23 mouse cellular contexts compared by ENCODE assay signal in genomic region chr15:88469508-88470455, GRCm38 (mm10).
DNase-seq lines count a peak whose midpoint lies in the region; ATAC-seq and TF ChIP-seq lines count a peak whose summit lies in the region.
"Had no signal": no experiment of that assay in that cellular context is flagged by ENCODE, and none has a peak within 500 bp of the region (broad histone marks: within the 10 kb centered on the region; RNA-seq: fewer than 3 reads in every experiment).

No protein-coding gene starts in this region.

- H3K4me3 ChIP-seq in embryonic facial prominence, embryonic 14.5 days (ENCODE audit: low read depth, low read length) = no peak overlapping the region
- H3K4me3 ChIP-seq in embryonic facial prominence, embryonic 10.5 days = no peak overlapping the region
- H3K4me3 ChIP-seq in heart, embryonic 10.5 days = no peak overlapping the region
- H3K4me3 ChIP-seq in heart, embryonic 12.5 days = no peak overlapping the region
- no peak overlapping the region for H3K4me3 ChIP-seq in lung, embryonic 15.5 days
- no peak overlapping the region for H3K4me3 ChIP-seq in forebrain, postnatal 0 days (ENCODE audit: low read depth, low read length)
- H3K4me3 ChIP-seq in intestine, embryonic 16.5 days (ENCODE audit: low read length) = no peak overlapping the region
- H3K4me3 ChIP-seq: embryonic facial prominence, embryonic 13.5 days; erythroblast, embryonic 14.5 days; heart, embryonic 13.5 days; hindbrain, embryonic 13.5 days; layer of hippocampus, adult 2 months; left cerebral cortex, adult 2 months; limb, embryonic 12.5 days; liver, embryonic 15.5 days had no signal

- H3K36me3 ChIP-seq in embryonic facial prominence, embryonic 14.5 days (ENCODE audit: control insufficient read depth, insufficient read depth, low read length) = no peaks in the 10 kb centered on the region
- no peaks in the 10 kb centered on the region for H3K36me3 ChIP-seq in embryonic facial prominence, embryonic 10.5 days (replicated peaks)
- no peaks in the 10 kb centered on the region for H3K36me3 ChIP-seq in heart, embryonic 10.5 days
- H3K36me3 ChIP-seq in heart, embryonic 12.5 days = no peaks in the 10 kb centered on the region
- no peaks in the 10 kb centered on the region for H3K36me3 ChIP-seq in lung, embryonic 15.5 days
- no peaks in the 10 kb centered on the region for H3K36me3 ChIP-seq in forebrain, postnatal 0 days (ENCODE audit: insufficient read depth)
- H3K36me3 ChIP-seq in intestine, embryonic 16.5 days (ENCODE audit: control insufficient read depth, insufficient read depth, low read length) = no peaks in the 10 kb centered on the region
- H3K36me3 ChIP-seq: embryonic facial prominence, embryonic 13.5 days; heart, embryonic 13.5 days; hindbrain, embryonic 13.5 days; limb, embryonic 12.5 days; liver, embryonic 15.5 days had no signal

- no peaks in the 10 kb centered on the region for H3K9me3 ChIP-seq in embryonic facial prominence, embryonic 14.5 days (ENCODE audit: control insufficient read depth, low read length)
- H3K9me3 ChIP-seq in embryonic facial prominence, embryonic 10.5 days = no peaks in the 10 kb centered on the region
- no peaks in the 10 kb centered on the region for H3K9me3 ChIP-seq in heart, embryonic 10.5 days
- H3K9me3 ChIP-seq in heart, embryonic 12.5 days (replicated peaks) = no peaks in the 10 kb centered on the region
- no peaks in the 10 kb centered on the region for H3K9me3 ChIP-seq in lung, embryonic 15.5 days
- H3K9me3 ChIP-seq in forebrain, postnatal 0 days (ENCODE audit: low read length) = no peaks in the 10 kb centered on the region
- H3K9me3 ChIP-seq in intestine, embryonic 16.5 days (ENCODE audit: control insufficient read depth, low read length) = no peaks in the 10 kb centered on the region
- H3K9me3 ChIP-seq: embryonic facial prominence, embryonic 13.5 days; heart, embryonic 13.5 days; hindbrain, embryonic 13.5 days; limb, embryonic 12.5 days; liver, embryonic 15.5 days had no signal

- DNase-seq in embryonic facial prominence, embryonic 14.5 days (ENCODE audit: low spot score) = peak; percentile 13
- DNase-seq in embryonic facial prominence, embryonic 10.5 days (ENCODE audit: low spot score) = no peak
- DNase-seq in heart, embryonic 10.5 days (ENCODE audit: low spot score) = peak; percentile 68
- DNase-seq in lung, postnatal 10 days = no peak
- DNase-seq in forebrain, postnatal 0 days = peak; percentile 36
- DNase-seq: gastrocnemius, postnatal 25 days; thymus, adult 18-20 months; thymus, postnatal 25 days had no signal

- H3K9ac ChIP-seq in embryonic facial prominence, embryonic 14.5 days (ENCODE audit: low read depth, low read length) = no peak overlapping the region
- no peak overlapping the region for H3K9ac ChIP-seq in heart, embryonic 12.5 days
- H3K9ac ChIP-seq in lung, embryonic 15.5 days = no peak overlapping the region
- no peak overlapping the region for H3K9ac ChIP-seq in forebrain, postnatal 0 days
- H3K9ac ChIP-seq in intestine, embryonic 16.5 days (ENCODE audit: low read depth, low read length) = no peak overlapping the region
- H3K9ac ChIP-seq: embryonic facial prominence, embryonic 13.5 days; heart, embryonic 13.5 days; hindbrain, embryonic 13.5 days; limb, embryonic 12.5 days; liver, embryonic 15.5 days had no signal

- no peak for ATAC-seq in embryonic facial prominence, embryonic 14.5 days (ENCODE audit: low read depth)
- ATAC-seq in heart, embryonic 12.5 days (ENCODE audit: insufficient number of reproducible peaks, low FRiP score) = no peak
- peak; percentile 21; the same call in 1 of the 2 replicates for ATAC-seq in lung, embryonic 15.5 days (ENCODE audit: borderline replicate concordance, extremely low read depth, low FRiP score, low TSS enrichment)
- ATAC-seq in forebrain, postnatal 0 days = peak; percentile 56
- ATAC-seq in intestine, embryonic 16.5 days = no peak
- ATAC-seq: lung, postnatal 0 days; Patski had no signal

- no peak overlapping the region for H3K4me2 ChIP-seq in embryonic facial prominence, embryonic 14.5 days (ENCODE audit: low read depth, low read length)
- no peak overlapping the region for H3K4me2 ChIP-seq in heart, embryonic 12.5 days
- no peak overlapping the region for H3K4me2 ChIP-seq in lung, embryonic 15.5 days
- H3K4me2 ChIP-seq in forebrain, postnatal 0 days (ENCODE audit: low read depth) = no peak overlapping the region
- H3K4me2 ChIP-seq in intestine, embryonic 16.5 days (ENCODE audit: low read depth, low read length) = no peak overlapping the region
- H3K4me2 ChIP-seq: embryonic facial prominence, embryonic 13.5 days; heart, embryonic 13.5 days; hindbrain, embryonic 13.5 days; limb, embryonic 12.5 days; liver, embryonic 15.5 days had no signal

- no peaks in the 10 kb centered on the region for H3K27me3 ChIP-seq in embryonic facial prominence, embryonic 14.5 days (replicated peaks; ENCODE audit: control insufficient read depth, insufficient read depth, low read length)
- 0 out of 2 replicates have a peak, but pooled peaks cover 11% of the 10 kb centered on the region for H3K27me3 ChIP-seq in embryonic facial prominence, embryonic 10.5 days (replicated peaks; ENCODE audit: low read depth, poor library complexity, severe bottlenecking)
- H3K27me3 ChIP-seq in heart, embryonic 10.5 days (ENCODE audit: insufficient read depth, poor library complexity, severe bottlenecking) = no peaks in the 10 kb centered on the region; the same call in 1 of the 2 replicates
- H3K27me3 ChIP-seq in heart, embryonic 12.5 days (replicated peaks) = no peaks in the 10 kb centered on the region
- no peaks in the 10 kb centered on the region for H3K27me3 ChIP-seq in lung, embryonic 15.5 days
- H3K27me3 ChIP-seq in forebrain, postnatal 0 days (ENCODE audit: insufficient read depth, low read length) = 0 out of 2 replicates have a peak, but pooled peaks cover 3% of the 10 kb centered on the region
- H3K27me3 ChIP-seq in intestine, embryonic 16.5 days (replicated peaks; ENCODE audit: control insufficient read depth, insufficient read depth, low read length) = no peaks in the 10 kb centered on the region
- H3K27me3 ChIP-seq: embryonic facial prominence, embryonic 13.5 days; heart, embryonic 13.5 days; limb, embryonic 12.5 days; liver, embryonic 15.5 days had no signal

- 71% methylated on average over 15 of the region's 15 CpGs for WGBS in embryonic facial prominence, embryonic 14.5 days
- WGBS in embryonic facial prominence, embryonic 10.5 days = 82% methylated on average over 15 of the region's 15 CpGs
- 77% methylated on average over 15 of the region's 15 CpGs for WGBS in heart, embryonic 10.5 days
- 71% methylated on average over 15 of the region's 15 CpGs for WGBS in heart, embryonic 12.5 days
- WGBS in lung, embryonic 15.5 days = 71% methylated on average over 15 of the region's 15 CpGs
- WGBS in forebrain, postnatal 0 days = 59% methylated on average over 15 of the region's 15 CpGs
- WGBS in intestine, embryonic 16.5 days = 76% methylated on average over 15 of the region's 15 CpGs

- no peak for TF ChIP-seq CTCF in forebrain, postnatal 0 days (IDR thresholded peaks at IDR 0.05; ENCODE audit: low read depth)

- H3K27ac ChIP-seq in embryonic facial prominence, embryonic 14.5 days (replicated peaks; ENCODE audit: low read depth, low read length) = no peak overlapping the region
- no peak overlapping the region for H3K27ac ChIP-seq in embryonic facial prominence, embryonic 10.5 days (replicated peaks)
- H3K27ac ChIP-seq in heart, embryonic 10.5 days = no peak overlapping the region
- H3K27ac ChIP-seq in heart, embryonic 12.5 days (ENCODE audit: poor library complexity, severe bottlenecking) = no peak overlapping the region
- no peak overlapping the region for H3K27ac ChIP-seq in lung, embryonic 15.5 days
- no peak overlapping the region for H3K27ac ChIP-seq in forebrain, postnatal 0 days (ENCODE audit: low read depth, low read length)
- no peak overlapping the region for H3K27ac ChIP-seq in intestine, embryonic 16.5 days (ENCODE audit: low read length)
- H3K27ac ChIP-seq: embryonic facial prominence, embryonic 13.5 days; heart, embryonic 13.5 days; hindbrain, embryonic 13.5 days; layer of hippocampus, adult 2 months; left cerebral cortex, adult 2 months; limb, embryonic 12.5 days; liver, embryonic 15.5 days; macrophage; stomach, postnatal 0 days had no signal

- no peaks in the 10 kb centered on the region for H3K4me1 ChIP-seq in embryonic facial prominence, embryonic 14.5 days (ENCODE audit: control insufficient read depth, insufficient read depth, low read length)
- peaks cover 9% of the 10 kb centered on the region for H3K4me1 ChIP-seq in embryonic facial prominence, embryonic 10.5 days
- H3K4me1 ChIP-seq in heart, embryonic 10.5 days = no peaks in the 10 kb centered on the region
- no peaks in the 10 kb centered on the region for H3K4me1 ChIP-seq in heart, embryonic 12.5 days (replicated peaks)
- H3K4me1 ChIP-seq in lung, embryonic 15.5 days = no peaks in the 10 kb centered on the region
- 0 out of 2 replicates have a peak, but pooled peaks cover 7% of the 10 kb centered on the region for H3K4me1 ChIP-seq in forebrain, postnatal 0 days (ENCODE audit: insufficient read depth)
- no peaks in the 10 kb centered on the region for H3K4me1 ChIP-seq in intestine, embryonic 16.5 days (ENCODE audit: control insufficient read depth, insufficient read depth, low read length)
- H3K4me1 ChIP-seq: heart, embryonic 13.5 days; liver, embryonic 15.5 days had no signal

Comparison
In these comparisons a context has a peak if more than half of its experiments do, and no peak if none do; other contexts are left out.
1. DNase-seq: peak in embryonic facial prominence, embryonic 14.5 days (single experiment), heart, embryonic 10.5 days (single experiment) and forebrain, postnatal 0 days (single experiment); none in embryonic facial prominence, embryonic 10.5 days (single experiment) and lung, postnatal 10 days (single experiment).
2. ATAC-seq: peak in lung, embryonic 15.5 days (single experiment) and forebrain, postnatal 0 days (single experiment); none in embryonic facial prominence, embryonic 14.5 days (single experiment), heart, embryonic 12.5 days (single experiment) and intestine, embryonic 16.5 days (single experiment).